Comparison of ENCODE assay signal across 10 mouse cellular contexts in genomic region chr7:19306819-19307738, GRCm38 (mm10). TPM values are rescaled to one million over a fixed set of nuclear protein-coding genes. Genes with fewer than 3 reads are reported as not detected.
DNase-seq lines count a peak whose midpoint lies in the region; ATAC-seq lines count a peak whose summit lies in the region.
"Had no signal": no experiment of that assay in that cellular context is flagged by ENCODE, and none has a peak within 500 bp of the region (broad histone marks: within the 10 kb centered on the region; RNA-seq: fewer than 3 reads in every experiment).

No protein-coding gene starts in this region.

- peak; percentile 95 for DNase-seq in heart, adult 11 months
- DNase-seq in heart, adult 18-20 months: no peak
- DNase-seq in intestine, embryonic 14.5 days (ENCODE audit: low spot score): no peak
- no peak for DNase-seq in layer of hippocampus, adult 18-20 months (ENCODE audit: low spot score in 2 of 2)
- no peak for DNase-seq in thymus, adult 18-20 months

- H3K4me2 ChIP-seq in intestine, embryonic 14.5 days (ENCODE audit: low read length): peak overlapping the region; percentile 100
- peak overlapping the region; percentile 98 for H3K4me2 ChIP-seq in stomach, embryonic 15.5 days

- H3K4me1 ChIP-seq in megakaryocyte, embryonic 14.5 days: peaks cover 72% of the 10 kb centered on the region
- H3K4me1 ChIP-seq in intestine, embryonic 14.5 days (replicated peaks; ENCODE audit: control insufficient read depth, insufficient read depth, low read length): peaks cover 24% of the 10 kb centered on the region
- H3K4me1 ChIP-seq in stomach, embryonic 15.5 days: peaks cover 41% of the 10 kb centered on the region

- no peak for ATAC-seq in megakaryocyte, adult 5-6 weeks (ENCODE audit: poor library complexity, severe bottlenecking)
- ATAC-seq in intestine, embryonic 14.5 days (replicated peaks; ENCODE audit: low FRiP score, low TSS enrichment, low read depth): no peak
- ATAC-seq in stomach, embryonic 15.5 days (ENCODE audit: insufficient read depth, low FRiP score, low read depth): no peak

- no peak overlapping the region for H3K9ac ChIP-seq in intestine, embryonic 14.5 days (ENCODE audit: low read length)
- H3K9ac ChIP-seq in stomach, embryonic 15.5 days: no peak overlapping the region

- H3K36me3 ChIP-seq in megakaryocyte, embryonic 14.5 days (replicated peaks; ENCODE audit: low read length): no peaks in the 10 kb centered on the region
- H3K36me3 ChIP-seq in intestine, embryonic 14.5 days (ENCODE audit: control insufficient read depth, insufficient read depth, low read length): no peaks in the 10 kb centered on the region
- no peaks in the 10 kb centered on the region for H3K36me3 ChIP-seq in stomach, embryonic 15.5 days
- H3K36me3 ChIP-seq: G1E had no signal

- H3K4me3 ChIP-seq in megakaryocyte, embryonic 14.5 days (replicated peaks): peak overlapping the region; percentile 91
- no peak overlapping the region for H3K4me3 ChIP-seq in intestine, embryonic 14.5 days (ENCODE audit: low read depth, low read length)
- H3K4me3 ChIP-seq in stomach, embryonic 15.5 days (replicated peaks): no peak overlapping the region; the same call in 1 of the 2 replicates

- H3K27me3 ChIP-seq in megakaryocyte, embryonic 14.5 days (replicated peaks): peaks cover 49% of the 10 kb centered on the region
- H3K27me3 ChIP-seq in intestine, embryonic 14.5 days (replicated peaks; ENCODE audit: control insufficient read depth, insufficient read depth, low read length): peaks cover 50% of the 10 kb centered on the region
- H3K27me3 ChIP-seq in stomach, embryonic 15.5 days (replicated peaks): peaks cover 54% of the 10 kb centered on the region

- WGBS in intestine, embryonic 14.5 days: 70% methylated on average over 25 of the region's 25 CpGs
- 66% methylated on average over 25 of the region's 25 CpGs for WGBS in stomach, embryonic 15.5 days

- H3K27ac ChIP-seq in intestine, embryonic 14.5 days (ENCODE audit: low read depth): no peak overlapping the region
- H3K27ac ChIP-seq in stomach, embryonic 15.5 days: no peak overlapping the region

- H3K9me3 ChIP-seq in megakaryocyte, embryonic 14.5 days: peaks cover 3% of the 10 kb centered on the region
- no peaks in the 10 kb centered on the region for H3K9me3 ChIP-seq in intestine, embryonic 14.5 days (ENCODE audit: control insufficient read depth, low read length)
- H3K9me3 ChIP-seq in stomach, embryonic 15.5 days: no peaks in the 10 kb centered on the region
- H3K9me3 ChIP-seq: G1E had no signal

RNA-seq across cellular contexts. Expression of gene Fosb, which starts 2.8 kb away (rescaled TPM):
- total RNA-seq in heart, adult 18-20 months (2021): 1 to 10 TPM in 1 of 2 experiments, under 1 TPM in 1; 0.62 to 1.0 TPM
- 12.9 and 33.1 TPM in 2 replicates for polyA plus RNA-seq in megakaryocyte, embryonic 14.5 days (2012; ENCODE audit: insufficient read depth, low replicate concordance)
- total RNA-seq in megakaryocyte, adult 5-6 weeks (2015): 24.0 and 25.4 TPM in 2 replicates
- 26.9 and 30.4 TPM in 2 replicates for total RNA-seq in megakaryocyte, adult 5-6 weeks (2017)
- 0.08 and 0.49 TPM in 2 replicates for polyA plus RNA-seq in intestine, embryonic 14.5 days (2014; fragmentation: Nextera tagmentation; extraction: Ambion mirVana)
- 0.12 and 0.17 TPM in 2 replicates for polyA plus RNA-seq in stomach, embryonic 15.5 days (2015; fragmentation: Nextera tagmentation; extraction: Ambion mirVana)
- 10 to 100 TPM; 20.4 to 26.6 TPM for total RNA-seq in layer of hippocampus, adult 18-20 months (2021)

RNA-seq across cellular contexts. Expression of gene Rtn2, which starts 24.7 kb away (rescaled TPM):
- total RNA-seq in heart, adult 18-20 months (2021): 100 to 1,000 TPM; 124 to 132 TPM
- 6.1 and 8.4 TPM in 2 replicates for polyA plus RNA-seq in megakaryocyte, embryonic 14.5 days (2012; ENCODE audit: insufficient read depth, low replicate concordance)
- total RNA-seq in megakaryocyte, adult 5-6 weeks (2015): 0.48 TPM in 1 of 2 replicates, not detected in the other
- not detected in 2 replicates for total RNA-seq in megakaryocyte, adult 5-6 weeks (2017)
- polyA plus RNA-seq in intestine, embryonic 14.5 days (2014; fragmentation: Nextera tagmentation; extraction: Ambion mirVana): 12.2 and 14.3 TPM in 2 replicates
- polyA plus RNA-seq in stomach, embryonic 15.5 days (2015; fragmentation: Nextera tagmentation; extraction: Ambion mirVana): 10.6 and 13.9 TPM in 2 replicates
- 10 to 100 TPM; 92.8 to 95.6 TPM for total RNA-seq in layer of hippocampus, adult 18-20 months (2021)

RNA-seq across cellular contexts. Expression of gene Ppm1n, which starts 27.2 kb away (rescaled TPM):
- not detected for total RNA-seq in heart, adult 18-20 months (2021)
- polyA plus RNA-seq in megakaryocyte, embryonic 14.5 days (2012; ENCODE audit: insufficient read depth, low replicate concordance): not detected in 2 replicates
- total RNA-seq in megakaryocyte, adult 5-6 weeks (2015): not detected in 2 replicates
- not detected in 2 replicates for total RNA-seq in megakaryocyte, adult 5-6 weeks (2017)
- polyA plus RNA-seq in intestine, embryonic 14.5 days (2014; fragmentation: Nextera tagmentation; extraction: Ambion mirVana): 0.14 and 0.31 TPM in 2 replicates
- polyA plus RNA-seq in stomach, embryonic 15.5 days (2015; fragmentation: Nextera tagmentation; extraction: Ambion mirVana): 0.21 and 0.33 TPM in 2 replicates
- not detected for total RNA-seq in layer of hippocampus, adult 18-20 months (2021)
- total RNA-seq: G1E had no signal
- polyA plus RNA-seq: erythroblast, embryonic 14.5 days; G1E had no signal

RNA-seq across cellular contexts. Expression of gene Vasp, which starts 35.5 kb away (rescaled TPM):
- total RNA-seq in heart, adult 18-20 months (2021): 10 to 100 TPM; 26.7 to 27.7 TPM
- 828 and 2,423 TPM in 2 replicates for polyA plus RNA-seq in megakaryocyte, embryonic 14.5 days (2012; ENCODE audit: insufficient read depth, low replicate concordance)
- total RNA-seq in megakaryocyte, adult 5-6 weeks (2015): 122 and 129 TPM in 2 replicates
- 180 and 227 TPM in 2 replicates for total RNA-seq in megakaryocyte, adult 5-6 weeks (2017)
- 78.5 and 79.2 TPM in 2 replicates for polyA plus RNA-seq in intestine, embryonic 14.5 days (2014; fragmentation: Nextera tagmentation; extraction: Ambion mirVana)
- polyA plus RNA-seq in stomach, embryonic 15.5 days (2015; fragmentation: Nextera tagmentation; extraction: Ambion mirVana): 106 and 111 TPM in 2 replicates
- 10 to 100 TPM; 14.2 to 17.0 TPM for total RNA-seq in layer of hippocampus, adult 18-20 months (2021)

RNA-seq across cellular contexts. Expression of gene Ercc1, which starts 37.5 kb away (rescaled TPM):
- 10 to 100 TPM; 43.5 to 50.3 TPM for total RNA-seq in heart, adult 18-20 months (2021)
- polyA plus RNA-seq in megakaryocyte, embryonic 14.5 days (2012; ENCODE audit: insufficient read depth, low replicate concordance): 36.5 and 52.2 TPM in 2 replicates
- 18.9 and 26.4 TPM in 2 replicates for total RNA-seq in megakaryocyte, adult 5-6 weeks (2015)
- total RNA-seq in megakaryocyte, adult 5-6 weeks (2017): 17.5 and 21.4 TPM in 2 replicates
- 71.8 and 82.9 TPM in 2 replicates for polyA plus RNA-seq in intestine, embryonic 14.5 days (2014; fragmentation: Nextera tagmentation; extraction: Ambion mirVana)
- 63.7 and 66.5 TPM in 2 replicates for polyA plus RNA-seq in stomach, embryonic 15.5 days (2015; fragmentation: Nextera tagmentation; extraction: Ambion mirVana)
- 10 to 100 TPM; 47.7 to 49.0 TPM for total RNA-seq in layer of hippocampus, adult 18-20 months (2021)

Comparison
In these comparisons a context has a peak if more than half of its experiments do, and no peak if none do; other contexts are left out.
1. RNA of gene Fosb, which starts 2.8 kb away (total RNA-seq): 24.0 to 30.4 TPM in megakaryocyte, adult 5-6 weeks and 20.4 to 26.6 TPM in layer of hippocampus, adult 18-20 months; 0.62 to 1.0 TPM in heart, adult 18-20 months; every median in the first group is over 10 times any median in the second.
2. RNA of gene Rtn2, which starts 24.7 kb away (total RNA-seq): 124 to 132 TPM in heart, adult 18-20 months and 92.8 to 95.6 TPM in layer of hippocampus, adult 18-20 months; 0.48 TPM in megakaryocyte, adult 5-6 weeks; every median in the first group is over 10 times any median in the second.